Mouse (Mus musculus): ENCODE measurements at regions not wholly inside any gene's neighbourhood (a gene's known extent, or its start where the extent isn't known, plus 50 kb on each side); places are given as distances from the start of the nearest gene placed in this dataset.

DNA sequence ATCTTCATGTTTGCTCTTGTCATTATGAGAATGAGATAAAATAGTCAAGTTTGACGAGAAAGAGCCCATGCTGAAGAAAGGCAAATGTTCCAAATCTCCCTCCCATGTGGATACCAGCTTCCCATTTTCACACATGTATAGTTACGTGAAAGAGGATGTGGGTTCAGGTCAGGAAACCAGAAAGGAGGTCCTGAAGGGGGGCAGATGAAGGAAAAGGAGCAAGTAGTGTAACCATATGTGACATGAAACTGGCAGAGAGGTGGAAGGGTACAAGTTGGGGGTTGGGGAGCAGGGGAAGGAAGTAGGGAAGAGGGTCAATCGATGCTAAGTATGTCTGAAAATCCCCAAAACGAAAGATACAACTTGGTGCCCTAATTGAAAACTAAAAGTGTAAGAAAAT, 132.6 kb upstream of the Pkn2 start:
- no peaks in the 10 kb centered on the region for H3K9me3 ChIP-seq (ENCODE audit: control insufficient read depth, low read length)
- no peak overlapping the region for H3K4me2 ChIP-seq (ENCODE audit: low read depth)
- no peak for ATAC-seq (ENCODE audit: insufficient read depth)
- no peak overlapping the region for H3K27ac ChIP-seq
- no peaks in the 10 kb centered on the region for H3K27me3 ChIP-seq (ENCODE audit: control insufficient read depth, insufficient read depth, low read length)
- no peak for DNase-seq (ENCODE audit: low read depth in 3 of 3, low spot score in 3 of 3)
- no peak overlapping the region for H3K9ac ChIP-seq (replicated peaks)
- 13% methylated on average over 4 of the region's 4 CpGs for WGBS (ENCODE audit: insufficient replicate concordance)
- H3K36me3 ChIP-seq (replicated peaks; ENCODE audit: control insufficient read depth, insufficient read depth, low read depth) = no peaks in the 10 kb centered on the region
- H3K4me1 ChIP-seq (replicated peaks; ENCODE audit: control insufficient read depth in 2 of 2, insufficient read depth in 2 of 2, low read length in 1 of 2) = peaks cover 0 to 5% of the 10 kb centered on the region in 2 experiments; a peak in 2 of 4 replicates
- no peak overlapping the region for H3K4me3 ChIP-seq (ENCODE audit: insufficient read depth in 1 of 2, low read depth in 2 of 2, low read length in 2 of 2)
- TF ChIP-seq EP300 (IDR thresholded peaks at IDR 0.05; ENCODE audit: low read depth) = no peak
- TF ChIP-seq CTCF (IDR thresholded peaks at IDR 0.05; ENCODE audit: low read depth) = no peak

- Histone ChIP-seq H3K9me3 (ENCODE audit: control insufficient read depth, low read length) (no peaks in the 10 kb centered on the region), H3K9ac (replicated peaks) (no peak overlapping the region), H3K27ac (no peak overlapping the region), H3K36me3 (replicated peaks; ENCODE audit: control insufficient read depth, insufficient read depth, low read depth) (no peaks in the 10 kb centered on the region), H3K27me3 (ENCODE audit: control insufficient read depth, insufficient read depth, low read length) (no peaks in the 10 kb centered on the region), H3K4me3 (ENCODE audit: insufficient read depth in 1 of 2, low read depth in 2 of 2, low read length in 2 of 2) (no peak overlapping the region), H3K4me2 (ENCODE audit: low read depth) (no peak overlapping the region), H3K4me1 (replicated peaks; ENCODE audit: control insufficient read depth in 2 of 2, insufficient read depth in 2 of 2, low read length in 1 of 2) (no peaks in the 10 kb centered on the region)
- no peak for ATAC-seq (ENCODE audit: insufficient read depth)
- DNase-seq (ENCODE audit: low read depth in 3 of 3, low spot score in 3 of 3) = no peak
- TF ChIP-seq EP300 (IDR thresholded peaks at IDR 0.05; ENCODE audit: low read depth) (no peak), CTCF (IDR thresholded peaks at IDR 0.05; ENCODE audit: low read depth) (no peak)
- 69% methylated on average over 3 of the region's 3 CpGs for WGBS (ENCODE audit: insufficient replicate concordance)
Observed at GRCm38 (mm10) chr3:143007047-143007446, 125.2 kb upstream of the Pkn2 start.

DNA sequence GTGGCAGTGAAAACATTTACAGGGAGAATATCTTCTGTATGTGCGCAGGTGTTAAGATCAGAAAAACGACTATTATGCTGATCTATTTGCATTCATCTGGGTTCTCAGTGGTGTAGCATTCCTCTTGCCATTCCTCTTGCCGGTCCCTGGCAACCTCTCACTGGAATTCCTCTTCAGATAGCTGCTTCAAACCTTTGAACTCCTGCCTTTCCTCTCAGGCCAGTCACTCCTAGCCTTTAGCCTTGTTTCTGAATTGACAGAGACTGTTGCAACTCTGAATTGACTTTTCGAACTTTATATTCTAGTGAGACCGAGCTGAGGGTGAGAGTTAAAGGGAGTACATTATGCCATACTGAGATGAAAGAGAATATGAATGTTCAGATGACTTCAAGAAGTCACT, 120.1 kb upstream of the Pkn2 start:
- Histone ChIP-seq H3K27ac (no peak overlapping the region), H3K4me3 (ENCODE audit: insufficient read depth in 1 of 2, low read depth in 2 of 2, low read length in 2 of 2) (no peak overlapping the region), H3K27me3 (ENCODE audit: control insufficient read depth, insufficient read depth, low read length) (no peaks in the 10 kb centered on the region), H3K4me1 (replicated peaks; ENCODE audit: control insufficient read depth in 2 of 2, insufficient read depth in 2 of 2, low read length in 1 of 2) (no peaks in the 10 kb centered on the region), H3K36me3 (replicated peaks; ENCODE audit: control insufficient read depth, insufficient read depth, low read depth) (no peaks in the 10 kb centered on the region), H3K9me3 (ENCODE audit: control insufficient read depth, low read length) (no peaks in the 10 kb centered on the region), H3K4me2 (ENCODE audit: low read depth) (no peak overlapping the region), H3K9ac (replicated peaks) (no peak overlapping the region)
- no peak for ATAC-seq (ENCODE audit: insufficient read depth)
- no peak for DNase-seq (ENCODE audit: low read depth in 3 of 3, low spot score in 3 of 3)
- TF ChIP-seq EP300 (IDR thresholded peaks at IDR 0.05; ENCODE audit: low read depth) (no peak), CTCF (IDR thresholded peaks at IDR 0.05; ENCODE audit: low read depth) (no peak)
- WGBS (ENCODE audit: insufficient replicate concordance) = 48% methylated on average over 5 of the region's 5 CpGs

- no peak for DNase-seq (ENCODE audit: low read depth in 3 of 3, low spot score in 3 of 3)
- no peak for ATAC-seq (ENCODE audit: insufficient read depth)
- Histone ChIP-seq H3K36me3 (replicated peaks; ENCODE audit: control insufficient read depth, insufficient read depth, low read depth) (no peaks in the 10 kb centered on the region), H3K4me1 (replicated peaks; ENCODE audit: control insufficient read depth in 2 of 2, insufficient read depth in 2 of 2, low read length in 1 of 2) (no peaks in the 10 kb centered on the region), H3K4me3 (ENCODE audit: insufficient read depth in 1 of 2, low read depth in 2 of 2, low read length in 2 of 2) (no peak overlapping the region), H3K4me2 (ENCODE audit: low read depth) (no peak overlapping the region), H3K27me3 (ENCODE audit: control insufficient read depth, insufficient read depth, low read length) (no peaks in the 10 kb centered on the region), H3K9ac (replicated peaks) (no peak overlapping the region), H3K9me3 (ENCODE audit: control insufficient read depth, low read length) (no peaks in the 10 kb centered on the region), H3K27ac (no peak overlapping the region)
- TF ChIP-seq EP300 (IDR thresholded peaks at IDR 0.05; ENCODE audit: low read depth) = no peak
- TF ChIP-seq CTCF (IDR thresholded peaks at IDR 0.05; ENCODE audit: low read depth) = no peak
- WGBS (ENCODE audit: insufficient replicate concordance) = 34% methylated on average over 3 of the region's 3 CpGs
Observed at GRCm38 (mm10) chr3:142995981-142996743, 114.4 kb upstream of the Pkn2 start.

DNA sequence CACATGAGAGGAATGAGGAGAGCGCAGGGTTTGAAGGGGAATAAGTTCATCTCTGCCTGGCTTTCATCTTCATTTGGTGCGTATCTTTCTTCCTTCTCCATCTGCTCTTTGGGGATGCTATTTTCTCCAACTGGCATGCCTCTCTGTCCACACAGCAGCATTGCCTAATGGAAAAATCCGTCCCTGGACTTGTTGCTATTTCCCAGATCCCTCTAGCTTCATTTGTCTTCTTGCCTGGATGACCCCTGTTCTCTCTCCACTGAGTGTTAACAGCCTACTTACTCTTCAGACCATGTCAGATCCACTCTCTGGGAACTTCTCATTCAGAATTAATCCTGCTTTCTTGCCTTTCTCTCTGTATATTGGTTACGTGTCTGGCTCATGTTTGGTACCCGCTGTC, 102.7 kb upstream of the Pkn2 start:
- Histone ChIP-seq H3K4me1 (replicated peaks; ENCODE audit: control insufficient read depth in 2 of 2, insufficient read depth in 2 of 2, low read length in 1 of 2) (no peaks in the 10 kb centered on the region), H3K36me3 (replicated peaks; ENCODE audit: control insufficient read depth, insufficient read depth, low read depth) (no peaks in the 10 kb centered on the region), H3K4me2 (ENCODE audit: low read depth) (no peak overlapping the region), H3K9me3 (ENCODE audit: control insufficient read depth, low read length) (no peaks in the 10 kb centered on the region), H3K4me3 (ENCODE audit: insufficient read depth in 1 of 2, low read depth in 2 of 2, low read length in 2 of 2) (no peak overlapping the region), H3K9ac (replicated peaks) (no peak overlapping the region), H3K27me3 (ENCODE audit: control insufficient read depth, insufficient read depth, low read length) (no peaks in the 10 kb centered on the region), H3K27ac (no peak overlapping the region)
- TF ChIP-seq EP300 (IDR thresholded peaks at IDR 0.05; ENCODE audit: low read depth) = no peak
- TF ChIP-seq CTCF (IDR thresholded peaks at IDR 0.05; ENCODE audit: low read depth) = no peak
- DNase-seq (ENCODE audit: low read depth in 3 of 3, low spot score in 3 of 3) = no peak
- WGBS (ENCODE audit: insufficient replicate concordance) = 71% methylated on average over 5 of the region's 5 CpGs
- no peak for ATAC-seq (ENCODE audit: insufficient read depth)
